Comparison of ENCODE assay signal across 17 mouse cellular contexts in genomic region chr8:107577640-107578039, GRCm38 (mm10). TPM values are rescaled to one million over a fixed set of nuclear protein-coding genes. Genes with fewer than 3 reads are reported as not detected.
DNase-seq lines count a peak whose midpoint lies in the region; ATAC-seq and TF ChIP-seq lines count a peak whose summit lies in the region.
"Had no signal": no experiment of that assay in that cellular context is flagged by ENCODE, and none has a peak within 500 bp of the region (broad histone marks: within the 10 kb centered on the region; RNA-seq: fewer than 3 reads in every experiment).

No protein-coding gene starts in this region.

- peaks cover 50% of the 10 kb centered on the region for H3K36me3 ChIP-seq in midbrain, embryonic 10.5 days
- H3K36me3 ChIP-seq in midbrain, embryonic 11.5 days (ENCODE audit: control insufficient read depth, insufficient read depth, low read length), result peaks cover 21% of the 10 kb centered on the region
- H3K36me3 ChIP-seq in liver, postnatal 0 days (replicated peaks; ENCODE audit: insufficient read depth, low read length), result peaks cover 31% of the 10 kb centered on the region

- DNase-seq in midbrain, embryonic 10.5 days (ENCODE audit: low spot score), result no peak
- DNase-seq in midbrain, embryonic 11.5 days (ENCODE audit: low spot score, missing footprints), result no peak
- peak; percentile 24 for DNase-seq in c-Kit-negative CD71-positive TER-119-positive erythroid progenitor cells, embryonic 14.5 days (ENCODE audit: low read depth, low spot score)
- no peak for DNase-seq in liver, postnatal 0 days
- no peak for DNase-seq in adipocyte (ENCODE audit: low spot score)
- no peak for DNase-seq in left cerebral cortex, postnatal 25 days (ENCODE audit: low spot score in 2 of 2)
- DNase-seq in gastrocnemius, postnatal 4 days (ENCODE audit: low spot score in 2 of 2), result no peak
- DNase-seq: cerebellum, postnatal 36 days; kidney, adult 8-10 months; right cerebral cortex, postnatal 4 days; thymus, postnatal 25 days had no signal

- no peaks in the 10 kb centered on the region for H3K9me3 ChIP-seq in midbrain, embryonic 10.5 days (replicated peaks)
- H3K9me3 ChIP-seq in midbrain, embryonic 11.5 days (ENCODE audit: control insufficient read depth, low read length), result no peaks in the 10 kb centered on the region
- H3K9me3 ChIP-seq in liver, postnatal 0 days (ENCODE audit: low read length), result no peaks in the 10 kb centered on the region
- H3K9me3 ChIP-seq: lung, embryonic 15.5 days had no signal

- no peak overlapping the region for H3K9ac ChIP-seq in midbrain, embryonic 11.5 days (ENCODE audit: low read length)
- no peak overlapping the region for H3K9ac ChIP-seq in liver, postnatal 0 days (replicated peaks)
- H3K9ac ChIP-seq: lung, embryonic 15.5 days had no signal

- H3K4me1 ChIP-seq in midbrain, embryonic 10.5 days, result peaks cover 4% of the 10 kb centered on the region; the same call in 1 of the 2 replicates
- H3K4me1 ChIP-seq in midbrain, embryonic 11.5 days (ENCODE audit: control insufficient read depth, insufficient read depth, low read length), result no peaks in the 10 kb centered on the region
- H3K4me1 ChIP-seq in liver, postnatal 0 days (ENCODE audit: insufficient read depth), result peaks cover 4% of the 10 kb centered on the region; the same call in 1 of the 2 replicates

- no peak for ATAC-seq in midbrain, embryonic 11.5 days (ENCODE audit: low FRiP score)
- ATAC-seq in granulocyte monocyte progenitor cell, adult 5-6 weeks (replicated peaks; ENCODE audit: poor library complexity, severe bottlenecking), result peak; percentile 31
- ATAC-seq in liver, postnatal 0 days, result peak; percentile 76
- ATAC-seq: CD4-positive, CD25-positive, alpha-beta regulatory T cell, adult 4 months; hindbrain, embryonic 16.5 days had no signal

- H3K27me3 ChIP-seq in midbrain, embryonic 10.5 days (ENCODE audit: low read depth, poor library complexity, severe bottlenecking), result no peaks in the 10 kb centered on the region
- H3K27me3 ChIP-seq in midbrain, embryonic 11.5 days (ENCODE audit: control insufficient read depth, insufficient read depth, low read length), result no peaks in the 10 kb centered on the region
- H3K27me3 ChIP-seq in liver, postnatal 0 days (ENCODE audit: insufficient read depth, low read length), result no peaks in the 10 kb centered on the region
- H3K27me3 ChIP-seq: lung, embryonic 15.5 days; megakaryocyte, embryonic 14.5 days had no signal

- WGBS in midbrain, embryonic 10.5 days, result 84% methylated on average over 4 of the region's 4 CpGs
- WGBS in midbrain, embryonic 11.5 days, result 93% methylated on average over 4 of the region's 4 CpGs
- 44% methylated on average over 4 of the region's 4 CpGs for WGBS in liver, postnatal 0 days (ENCODE audit: insufficient replicate concordance)

- TF ChIP-seq EP300 in liver, postnatal 0 days (IDR thresholded peaks at IDR 0.05; ENCODE audit: low read depth), result peak; percentile 88

- no peak overlapping the region for H3K4me3 ChIP-seq in midbrain, embryonic 10.5 days
- no peak overlapping the region for H3K4me3 ChIP-seq in midbrain, embryonic 11.5 days (ENCODE audit: low read depth, low read length)
- H3K4me3 ChIP-seq in liver, postnatal 0 days (ENCODE audit: low read depth, low read length), result no peak overlapping the region
- H3K4me3 ChIP-seq: layer of hippocampus, adult 2 months; lung, embryonic 15.5 days; megakaryocyte, embryonic 14.5 days had no signal

- intact Hi-C loops in left cerebral cortex, postnatal 25 days (cut with DNase I), result no loop called here

- H3K27ac ChIP-seq in midbrain, embryonic 10.5 days (replicated peaks), result 0 out of 2 replicates have a peak overlapping the region, but pooled peaks have one; percentile 33
- no peak overlapping the region for H3K27ac ChIP-seq in midbrain, embryonic 11.5 days (ENCODE audit: low read depth, low read length)
- peak overlapping the region; percentile 24; the same call in 1 of the 2 replicates for H3K27ac ChIP-seq in liver, postnatal 0 days (ENCODE audit: low read depth)
- H3K27ac ChIP-seq: layer of hippocampus, adult 2 months; lung, embryonic 15.5 days had no signal

- no peak for TF ChIP-seq CTCF in liver, postnatal 0 days (IDR thresholded peaks at IDR 0.05; ENCODE audit: low read depth)

- no peak overlapping the region for H3K4me2 ChIP-seq in midbrain, embryonic 11.5 days
- H3K4me2 ChIP-seq in liver, postnatal 0 days (ENCODE audit: low read depth, low read length), result no peak overlapping the region
- H3K4me2 ChIP-seq: lung, embryonic 15.5 days had no signal

RNA-seq across cellular contexts. Expression of gene Psmd7, which starts 10.6 kb away (rescaled TPM):
- 327 and 337 TPM in 2 replicates for polyA plus RNA-seq in midbrain, embryonic 10.5 days (2016; fragmentation: Nextera tagmentation; extraction: Ambion mirVana)
- 317 and 319 TPM in 2 replicates for polyA plus RNA-seq in midbrain, embryonic 11.5 days (2014; fragmentation: Nextera tagmentation; extraction: Ambion mirVana)
- total RNA-seq in granulocyte monocyte progenitor cell, adult 5-6 weeks (2014; fragmentation: Nextera tagmentation), result 178 and 188 TPM in 2 replicates
- total RNA-seq in granulocyte monocyte progenitor cell, adult 5-6 weeks (2017), result 110 and 117 TPM in 2 replicates
- 89.8 and 96.5 TPM in 2 replicates for polyA plus RNA-seq in liver, postnatal 0 days (2015; fragmentation: Nextera tagmentation; extraction: Ambion mirVana)
- total RNA-seq in left cerebral cortex, postnatal 25 days (2021), result 100 to 1,000 TPM; 107 TPM
- 100 to 1,000 TPM; 121 to 133 TPM for total RNA-seq in gastrocnemius, postnatal 4 days (2021)
